Mouse (Mus musculus): Measurements from ENCODE around the gene Gm44503. TPM values are rescaled to one million over a fixed set of nuclear protein-coding genes. Genes with fewer than 3 reads are reported as not detected.

Gm44503 gene
- polyA plus RNA-seq, 1 experiment from 2014 or later, result not detected

GRCm38 (mm10) chr9:72996167-72996566, 37.5 kb downstream of the Gm44503 start:
- Histone ChIP-seq H3K4me1 (replicated peaks; ENCODE audit: control insufficient read depth, insufficient read depth, low read length) (no peaks in the 10 kb centered on the region), H3K27me3 (replicated peaks; ENCODE audit: control insufficient read depth, insufficient read depth, low read length) (no peaks in the 10 kb centered on the region), H3K4me3 (ENCODE audit: low read depth, low read length) (no peak overlapping the region), H3K4me2 (replicated peaks; ENCODE audit: low read depth) (no peak overlapping the region), H3K9me3 (ENCODE audit: control insufficient read depth) (no peaks in the 10 kb centered on the region), H3K9ac (ENCODE audit: low read depth, low read length) (no peak overlapping the region), H3K36me3 (ENCODE audit: control insufficient read depth, insufficient read depth) (peaks cover 5% of the 10 kb centered on the region; the same call in 1 of the 2 replicates), H3K27ac (ENCODE audit: low read depth, low read length) (no peak overlapping the region)
- no peak for ATAC-seq
- no peak for TF ChIP-seq CTCF (IDR thresholded peaks at IDR 0.05; ENCODE audit: low read depth)

DNA sequence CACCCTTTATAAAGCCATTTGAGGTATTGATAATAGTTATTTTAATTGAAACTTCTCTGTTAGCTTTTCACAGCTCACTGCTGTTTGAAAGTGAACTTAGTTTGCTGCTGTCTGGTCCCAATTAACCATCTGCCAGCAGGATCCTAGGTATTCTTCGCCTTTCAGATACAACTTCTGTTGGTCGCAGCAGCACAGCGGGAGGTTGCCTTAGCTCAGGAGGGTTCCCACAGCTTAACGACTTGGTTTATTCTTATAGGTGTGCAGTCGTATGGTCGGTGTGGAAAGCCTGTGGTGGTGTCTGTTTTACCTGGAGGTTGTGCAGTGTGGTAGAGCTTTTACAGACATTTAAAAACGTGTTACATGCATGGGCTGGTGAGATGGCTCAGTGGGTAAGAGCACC, 38.2 kb downstream of the Gm44503 start:
- Histone ChIP-seq H3K27ac (ENCODE audit: low read depth, low read length) (no peak overlapping the region), H3K9ac (ENCODE audit: low read depth, low read length) (no peak overlapping the region), H3K27me3 (replicated peaks; ENCODE audit: control insufficient read depth, insufficient read depth, low read length) (no peaks in the 10 kb centered on the region), H3K4me1 (replicated peaks; ENCODE audit: control insufficient read depth, insufficient read depth, low read length) (no peaks in the 10 kb centered on the region), H3K4me3 (ENCODE audit: low read depth, low read length) (no peak overlapping the region), H3K4me2 (replicated peaks; ENCODE audit: low read depth) (no peak overlapping the region), H3K9me3 (ENCODE audit: control insufficient read depth) (no peaks in the 10 kb centered on the region), H3K36me3 (ENCODE audit: control insufficient read depth, insufficient read depth) (peaks cover 6% of the 10 kb centered on the region; the same call in 1 of the 2 replicates)
- WGBS, result 68% methylated on average over 7 of the region's 7 CpGs
- no peak for ATAC-seq
- no peak for TF ChIP-seq CTCF (IDR thresholded peaks at IDR 0.05; ENCODE audit: low read depth)

- no peak overlapping the region for H3K9ac ChIP-seq (ENCODE audit: low read depth, low read length)
- 65% methylated on average over 2 of the region's 2 CpGs for WGBS
- peaks cover 25% of the 10 kb centered on the region for H3K36me3 ChIP-seq (ENCODE audit: control insufficient read depth, insufficient read depth)
- no peak overlapping the region for H3K4me2 ChIP-seq (replicated peaks; ENCODE audit: low read depth)
- TF ChIP-seq CTCF (IDR thresholded peaks at IDR 0.05; ENCODE audit: low read depth), result peak; percentile 34
- no peaks in the 10 kb centered on the region for H3K27me3 ChIP-seq (replicated peaks; ENCODE audit: control insufficient read depth, insufficient read depth, low read length)
- H3K9me3 ChIP-seq (ENCODE audit: control insufficient read depth), result no peaks in the 10 kb centered on the region
- no peak overlapping the region for H3K27ac ChIP-seq (ENCODE audit: low read depth, low read length)
- ATAC-seq, result no peak
- no peak overlapping the region for H3K4me3 ChIP-seq (ENCODE audit: low read depth, low read length)
- no peaks in the 10 kb centered on the region for H3K4me1 ChIP-seq (replicated peaks; ENCODE audit: control insufficient read depth, insufficient read depth, low read length)
These were observed 41.8 kb downstream of the Gm44503 start for GRCm38 (mm10) chr9:73000487-73000886.

- 86% methylated on average over 13 of the region's 13 CpGs for WGBS
- no peak for ATAC-seq
- H3K4me2 ChIP-seq (replicated peaks; ENCODE audit: low read depth), result no peak overlapping the region
- H3K27me3 ChIP-seq (replicated peaks; ENCODE audit: control insufficient read depth, insufficient read depth, low read length), result no peaks in the 10 kb centered on the region
- H3K9ac ChIP-seq (ENCODE audit: low read depth, low read length), result no peak overlapping the region
- no peaks in the 10 kb centered on the region for H3K4me1 ChIP-seq (replicated peaks; ENCODE audit: control insufficient read depth, insufficient read depth, low read length)
- no peaks in the 10 kb centered on the region for H3K9me3 ChIP-seq (ENCODE audit: control insufficient read depth)
- H3K27ac ChIP-seq (ENCODE audit: low read depth, low read length), result no peak overlapping the region
- peaks cover 31% of the 10 kb centered on the region for H3K36me3 ChIP-seq (ENCODE audit: control insufficient read depth, insufficient read depth)
- TF ChIP-seq CTCF (IDR thresholded peaks at IDR 0.05; ENCODE audit: low read depth), result no peak
- no peak overlapping the region for H3K4me3 ChIP-seq (ENCODE audit: low read depth, low read length)
These were observed 42.8 kb downstream of the Gm44503 start for GRCm38 (mm10) chr9:73001314-73002011.

DNA sequence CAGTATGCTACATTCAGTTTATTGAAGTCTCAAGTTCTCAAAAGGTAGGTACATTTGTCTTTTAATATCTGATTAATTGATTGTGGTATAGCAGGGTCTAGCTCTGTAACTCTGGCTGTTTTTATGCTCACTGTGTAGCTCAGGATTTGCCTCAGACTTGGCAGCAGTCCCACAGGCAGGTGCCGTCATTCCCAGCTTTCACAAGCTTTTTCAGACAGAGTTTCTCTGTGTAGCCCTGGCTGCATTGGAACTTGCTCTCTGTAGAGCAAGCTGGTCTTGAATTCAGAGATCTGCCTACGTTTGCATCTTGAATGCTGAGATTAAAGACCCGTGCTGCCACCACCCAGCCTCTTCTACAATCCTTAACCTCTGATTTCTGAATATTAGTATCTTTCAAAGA, 43.5 kb downstream of the Gm44503 start:
- Histone ChIP-seq H3K9me3 (ENCODE audit: control insufficient read depth) (no peaks in the 10 kb centered on the region), H3K4me1 (replicated peaks; ENCODE audit: control insufficient read depth, insufficient read depth, low read length) (no peaks in the 10 kb centered on the region), H3K27me3 (replicated peaks; ENCODE audit: control insufficient read depth, insufficient read depth, low read length) (no peaks in the 10 kb centered on the region), H3K9ac (ENCODE audit: low read depth, low read length) (no peak overlapping the region), H3K4me3 (ENCODE audit: low read depth, low read length) (no peak overlapping the region), H3K4me2 (replicated peaks; ENCODE audit: low read depth) (no peak overlapping the region), H3K27ac (ENCODE audit: low read depth, low read length) (no peak overlapping the region), H3K36me3 (ENCODE audit: control insufficient read depth, insufficient read depth) (peaks cover 31% of the 10 kb centered on the region)
- TF ChIP-seq CTCF (IDR thresholded peaks at IDR 0.05; ENCODE audit: low read depth), result no peak
- 44% methylated on average over 3 of the region's 3 CpGs for WGBS
- ATAC-seq, result no peak

DNA sequence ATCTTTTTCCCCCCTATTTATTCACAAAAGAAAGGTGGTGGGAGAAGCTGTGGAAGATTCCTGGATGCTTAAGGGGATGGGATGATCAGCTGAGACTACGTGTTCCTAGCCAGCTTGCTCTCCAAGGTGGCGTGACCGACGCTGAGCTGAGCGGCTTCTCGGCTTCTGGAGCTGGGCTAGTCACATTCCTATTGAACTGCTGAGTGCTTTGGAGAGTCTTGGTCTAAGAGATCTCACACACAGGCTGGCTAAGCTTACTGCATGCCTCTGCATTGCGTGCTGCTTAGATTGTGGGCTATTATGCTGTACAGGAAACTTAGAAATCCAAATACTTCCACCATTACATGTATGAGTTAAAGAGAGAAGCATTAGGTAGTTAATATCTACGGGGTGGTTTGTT, 45.4 kb downstream of the Gm44503 start:
- H3K36me3 ChIP-seq (ENCODE audit: control insufficient read depth, insufficient read depth), result peaks cover 34% of the 10 kb centered on the region
- no peak overlapping the region for H3K27ac ChIP-seq (ENCODE audit: low read depth, low read length)
- no peak overlapping the region for H3K4me3 ChIP-seq (ENCODE audit: low read depth, low read length)
- H3K9ac ChIP-seq (ENCODE audit: low read depth, low read length), result no peak overlapping the region
- H3K4me2 ChIP-seq (replicated peaks; ENCODE audit: low read depth), result no peak overlapping the region
- no peaks in the 10 kb centered on the region for H3K4me1 ChIP-seq (replicated peaks; ENCODE audit: control insufficient read depth, insufficient read depth, low read length)
- H3K27me3 ChIP-seq (replicated peaks; ENCODE audit: control insufficient read depth, insufficient read depth, low read length), result no peaks in the 10 kb centered on the region
- WGBS, result 87% methylated on average over 8 of the region's 8 CpGs
- no peak for ATAC-seq
- H3K9me3 ChIP-seq (ENCODE audit: control insufficient read depth), result no peaks in the 10 kb centered on the region
- TF ChIP-seq CTCF (IDR thresholded peaks at IDR 0.05; ENCODE audit: low read depth), result no peak
